Mouse (Mus musculus): ENCODE data around the gene Tlr11. TPM values are rescaled to one million over a fixed set of nuclear protein-coding genes. Genes with fewer than 3 reads are reported as not detected.

The Tlr11 gene
- polyA plus RNA-seq (2012; rRNA removed): 0.23 and 0.35 TPM in 2 replicates

- DNase-seq (ENCODE audit: low read depth): no peak
Observed at GRCm38 (mm10) chr14:50357593-50357992, at the start of gene Tlr11. Tlr11 (plus strand) TSS chr14:50357914.

GRCm38 (mm10) chr14:50326661-50327060 lies 31.1 kb upstream of the Tlr11 start, which contains the start of gene Olfr734:
Olfr734 (minus strand) TSS chr14:50326761.
- DNase-seq (ENCODE audit: low read depth): no peak

- DNase-seq (ENCODE audit: low read depth): no peak
Observed at GRCm38 (mm10) chr14:50348796-50349195, 8.9 kb upstream of the Tlr11 start, which contains the start of gene Olfr735. Olfr735 (minus strand) TSS chr14:50348872.

- no peak for DNase-seq (ENCODE audit: low read depth)
Observed at GRCm38 (mm10) chr14:50352438-50352837, 5.3 kb upstream of the Tlr11 start.

GRCm38 (mm10) chr14:50356725-50357124 lies 989 bp upstream of the Tlr11 start:
- DNase-seq (ENCODE audit: low read depth): no peak

- DNase-seq (ENCODE audit: low read depth): no peak
Observed at GRCm38 (mm10) chr14:50360480-50360879, 2.8 kb downstream of the Tlr11 start.

- DNase-seq (ENCODE audit: low read depth): no peak
Observed at GRCm38 (mm10) chr14:50363561-50363960, 5.8 kb downstream of the Tlr11 start.

GRCm38 (mm10) chr14:50380863-50381262 lies 23.1 kb downstream of the Tlr11 start, which contains the start of gene Olfr736:
Olfr736 (plus strand) TSS chr14:50381163.
- no peak for DNase-seq (ENCODE audit: low read depth)

- DNase-seq (ENCODE audit: low read depth): no peak
Observed at GRCm38 (mm10) chr14:50407268-50407667, 49.6 kb downstream of the Tlr11 start, which contains the start of gene Olfr738. Olfr738 (plus strand) TSS chr14:50407568.

Other genes with a start within 250 kb of the Tlr11 start
- gene Olfr727, start 234.7 kb upstream of the Tlr11 start, polyA plus RNA-seq (2012; rRNA removed): not detected in 2 replicates
- gene Olfr728, start 215.2 kb upstream of the Tlr11 start, polyA plus RNA-seq (2012; rRNA removed): not detected in 2 replicates
- gene Olfr729, start 205.0 kb upstream of the Tlr11 start, polyA plus RNA-seq (2012; rRNA removed): not detected in 2 replicates
- not detected in 2 replicates for gene Olfr730, start 169.7 kb upstream of the Tlr11 start, polyA plus RNA-seq (2012; rRNA removed)
- gene Olfr731, start 116.0 kb upstream of the Tlr11 start, polyA plus RNA-seq (2012; rRNA removed): 0.03 TPM in 1 of 2 replicates, not detected in the other
- not detected in 2 replicates for gene Olfr732, start 73.7 kb upstream of the Tlr11 start, polyA plus RNA-seq (2012; rRNA removed)
- gene Olfr733, start 56.4 kb upstream of the Tlr11 start, polyA plus RNA-seq (2012; rRNA removed): 0.18 TPM in 1 of 2 replicates, not detected in the other
- gene Olfr734, start 31.2 kb upstream of the Tlr11 start, polyA plus RNA-seq (2012; rRNA removed): not detected in 2 replicates
- 0.11 and 0.55 TPM in 2 replicates for gene Olfr735, start 9.0 kb upstream of the Tlr11 start, polyA plus RNA-seq (2012; rRNA removed)
- not detected in 2 replicates for gene Olfr736, start 23.2 kb downstream of the Tlr11 start, polyA plus RNA-seq (2012; rRNA removed)
- not detected in 2 replicates for gene Olfr738, start 49.7 kb downstream of the Tlr11 start, polyA plus RNA-seq (2012; rRNA removed)
- gene Olfr739, start 60.7 kb downstream of the Tlr11 start, polyA plus RNA-seq (2012; rRNA removed): not detected in 2 replicates
- gene Olfr740, start 87.6 kb downstream of the Tlr11 start, polyA plus RNA-seq (2012; rRNA removed): not detected in 2 replicates
- not detected in 2 replicates for gene Olfr741, start 114.8 kb downstream of the Tlr11 start, polyA plus RNA-seq (2012; rRNA removed)
- not detected in 2 replicates for gene Olfr742, start 145.7 kb downstream of the Tlr11 start, polyA plus RNA-seq (2012; rRNA removed)
- not detected in 2 replicates for gene Olfr743, start 163.9 kb downstream of the Tlr11 start, polyA plus RNA-seq (2012; rRNA removed)